Mouse (Mus musculus) MEL (cell line): ENCODE data around the gene Prickle2. TPM values are rescaled to one million over a fixed set of nuclear protein-coding genes. Genes with fewer than 3 reads are reported as not detected.

Experiments used
- DNase-seq: peaks from one replicate; pipeline ENCODE4 v3.0.0; 2011; ENCODE audit warnings: low read depth, low spot score
- H3K27ac ChIP-seq: 2 replicates; pipeline ENCODE4 v1.5.1; 2012; ENCODE audit warnings: low read depth, mild to moderate bottlenecking, control low read depth, low read length, moderate library complexity; ENCODE audit not compliant: control insufficient read depth
- H3K27me3 ChIP-seq, 2 experiments: fragments of 150-350 bp in 1 of 2; sonication (generic) in 1 of 2; 2 replicates each; pipeline ENCODE4 v1.6.1; 2012; ENCODE audit warnings: low read length in 2 of 2, mild to moderate bottlenecking in 2 of 2, improper control_type of control experiment in 1 of 2, moderate library complexity in 1 of 2; ENCODE audit not compliant: insufficient read depth in 2 of 2, control insufficient read depth in 1 of 2
- H3K36me3 ChIP-seq, 2 experiments: 2 replicates each; pipeline ENCODE4 v1.6.1; 2012 to 2014; ENCODE audit warnings: low read length in 2 of 2, improper control_type of control experiment in 1 of 2, inconsistent platforms in 1 of 2, mild to moderate bottlenecking in 1 of 2; ENCODE audit not compliant: insufficient read depth in 2 of 2, control insufficient read depth in 1 of 2
- H3K4me1 ChIP-seq, 2 experiments: fragments of 150-350 bp in 1 of 2; sonication (generic) in 1 of 2; 2 replicates each; pipeline ENCODE4 v1.6.1; 2012; ENCODE audit warnings: low read length in 2 of 2, improper control_type of control experiment in 1 of 2, mild to moderate bottlenecking in 1 of 2; ENCODE audit not compliant: insufficient read depth in 2 of 2, control insufficient read depth in 1 of 2
- H3K4me3 ChIP-seq, 2 experiments: fragments of 150-350 bp in 1 of 2; sonication (generic) in 1 of 2; 2 replicates each; pipeline ENCODE4 v1.5.1; 2012; ENCODE audit warnings: low read depth in 2 of 2, low read length in 2 of 2, mild to moderate bottlenecking in 2 of 2, moderate library complexity in 2 of 2, control low read depth in 1 of 2, improper control_type of control experiment in 1 of 2; ENCODE audit not compliant: control insufficient read depth in 1 of 2, insufficient read depth in 1 of 2
- H3K79me2 ChIP-seq: 2 replicates; pipeline ENCODE4 v1.6.1; 2012; ENCODE audit warnings: mild to moderate bottlenecking, low read length, moderate library complexity; ENCODE audit not compliant: control insufficient read depth, poor library complexity, insufficient read depth
- H3K9ac ChIP-seq: 2 replicates; pipeline ENCODE4 v1.6.1; 2012; ENCODE audit warnings: low read depth, mild to moderate bottlenecking, control low read depth, low read length, moderate library complexity; ENCODE audit not compliant: control insufficient read depth, poor library complexity, severe bottlenecking
- H3K9me3 ChIP-seq: fragments of 150-350 bp; sonication (generic); replicated peaks from 2 replicates; pipeline ENCODE4 v1.6.1; 2012; ENCODE audit warnings: mild to moderate bottlenecking, low read length, improper control_type of control experiment, moderate library complexity; ENCODE audit not compliant: insufficient read depth
- CHD2 ChIP-seq: IDR thresholded peaks from 2 replicates; pipeline ENCODE4 v1.6.1; 2011; ENCODE audit warnings: low read length, improper control_type of control experiment
- CTCF ChIP-seq, 3 experiments: IDR thresholded peaks in 2 of 3; conservative IDR thresholded peaks in 1 of 3; 2 replicates each; pipeline ENCODE4 v1.5.1; 2011 to 2012; ENCODE audit warnings: low read length in 3 of 3, low read depth in 2 of 3, mild to moderate bottlenecking in 2 of 3, improper control_type of control experiment in 1 of 3, inconsistent platforms in 1 of 3, mixed read lengths in 1 of 3, moderate library complexity in 1 of 3; ENCODE audit not compliant: control insufficient read depth in 1 of 3, insufficient read depth in 1 of 3, poor library complexity in 1 of 3, severe bottlenecking in 1 of 3
- E2F4 ChIP-seq: IDR thresholded peaks from 2 replicates; pipeline ENCODE4 v1.6.1; 2011; ENCODE audit warnings: low read depth, low read length, improper control_type of control experiment, borderline replicate concordance
- ELF1 ChIP-seq: IDR thresholded peaks from 2 replicates; pipeline ENCODE4 v1.6.1; 2014; ENCODE audit warnings: low read depth, mild to moderate bottlenecking, inconsistent platforms, low read length, improper control_type of control experiment, moderate library complexity
- EP300 ChIP-seq, 2 experiments: IDR thresholded peaks; 2 replicates each; pipeline ENCODE4 v1.6.1; 2011; ENCODE audit warnings: improper control_type of control experiment in 2 of 2, low read length in 2 of 2, low read depth in 1 of 2, mild to moderate bottlenecking in 1 of 2
- GATA1 ChIP-seq: IDR thresholded peaks from 2 replicates; pipeline ENCODE4 v1.6.1; 2011; ENCODE audit warnings: low read depth, low read length, improper control_type of control experiment
- KAT2A ChIP-seq: conservative IDR thresholded peaks from 2 replicates; pipeline ENCODE4 v1.6.1; 2012; ENCODE audit warnings: low read depth, low read length, improper control_type of control experiment, inconsistent platforms
- MAX ChIP-seq: IDR thresholded peaks from 2 replicates; pipeline ENCODE4 v1.6.1; 2011; ENCODE audit warnings: low read length, improper control_type of control experiment
- MEF2A ChIP-seq: IDR thresholded peaks from 2 replicates; pipeline ENCODE4 v1.6.1; 2014; ENCODE audit warnings: low read depth, mild to moderate bottlenecking, inconsistent platforms, low read length, improper control_type of control experiment; ENCODE audit not compliant: poor library complexity, insufficient replicate concordance, severe bottlenecking; ENCODE audit errors: extremely low read depth
- MXI1 ChIP-seq: IDR thresholded peaks from 2 replicates; pipeline ENCODE4 v1.6.1; 2011; ENCODE audit warnings: mild to moderate bottlenecking, low read depth, low read length, improper control_type of control experiment
- MYB ChIP-seq: IDR thresholded peaks from 2 replicates; pipeline ENCODE4 v1.6.1; 2011; ENCODE audit warnings: mild to moderate bottlenecking, low read depth, low read length, improper control_type of control experiment
- MYC ChIP-seq: IDR thresholded peaks from 2 replicates; pipeline ENCODE4 v1.6.1; 2011; ENCODE audit warnings: low read depth, mild to moderate bottlenecking, low read length, improper control_type of control experiment, moderate library complexity
- NELFE ChIP-seq: IDR thresholded peaks from 2 replicates; pipeline ENCODE4 v1.6.1; 2011; ENCODE audit warnings: low read depth, low read length, improper control_type of control experiment
- POLR2A ChIP-seq, 2 experiments: IDR thresholded peaks; 2 replicates each; pipeline ENCODE4 v1.6.1; 2011 to 2012; ENCODE audit warnings: low read length in 2 of 2, mild to moderate bottlenecking in 2 of 2, control low read depth in 1 of 2, improper control_type of control experiment in 1 of 2, low read depth in 1 of 2, moderate library complexity in 1 of 2; ENCODE audit not compliant: control insufficient read depth in 1 of 2, insufficient read depth in 1 of 2, poor library complexity in 1 of 2
- POLR2AphosphoS5 ChIP-seq: IDR thresholded peaks from 2 replicates; pipeline ENCODE4 v1.6.1; 2012; ENCODE audit warnings: low read depth, borderline replicate concordance, mild to moderate bottlenecking, inconsistent platforms, low read length, moderate library complexity, mixed read lengths
- RAD21 ChIP-seq: IDR thresholded peaks from 2 replicates; pipeline ENCODE4 v1.6.1; 2011; ENCODE audit warnings: mild to moderate bottlenecking, low read depth, low read length, improper control_type of control experiment
- SMC3 ChIP-seq: IDR thresholded peaks from 2 replicates; pipeline ENCODE4 v1.6.1; 2011; ENCODE audit warnings: low read depth, low read length, improper control_type of control experiment
- TAL1 ChIP-seq: IDR thresholded peaks from 2 replicates; pipeline ENCODE4 v1.6.1; 2012; ENCODE audit warnings: mild to moderate bottlenecking, inconsistent platforms, low read length, moderate library complexity, mixed read lengths
- TBP ChIP-seq: IDR thresholded peaks from 2 replicates; pipeline ENCODE4 v1.8.0; 2011; ENCODE audit warnings: low read depth, low read length, improper control_type of control experiment
- UBTF ChIP-seq: IDR thresholded peaks from 2 replicates; pipeline ENCODE4 v1.6.1; 2012; ENCODE audit warnings: low read depth, mild to moderate bottlenecking, inconsistent platforms, low read length, improper control_type of control experiment, moderate library complexity, borderline replicate concordance; ENCODE audit not compliant: insufficient read depth
- USF1 ChIP-seq: IDR thresholded peaks from 2 replicates; pipeline ENCODE4 v1.6.1; 2014; ENCODE audit warnings: low read depth, mild to moderate bottlenecking, inconsistent platforms, low read length, improper control_type of control experiment, moderate library complexity
- USF2 ChIP-seq, 2 experiments: IDR thresholded peaks; 2 replicates each; pipeline ENCODE4 v1.6.1; 2011 to 2012; ENCODE audit warnings: improper control_type of control experiment in 2 of 2, low read length in 2 of 2, borderline replicate concordance in 1 of 2, inconsistent platforms in 1 of 2, low read depth in 1 of 2, mild to moderate bottlenecking in 1 of 2; ENCODE audit not compliant: insufficient read depth in 1 of 2
- ZC3H11A ChIP-seq: IDR thresholded peaks from 2 replicates; pipeline ENCODE4 v1.6.1; 2012; ENCODE audit warnings: low read depth, mild to moderate bottlenecking, inconsistent platforms, low read length, improper control_type of control experiment
- ZMIZ1 ChIP-seq: IDR thresholded peaks from 2 replicates; pipeline ENCODE4 v1.6.1; 2012; ENCODE audit warnings: low read depth, mild to moderate bottlenecking, inconsistent platforms, low read length, improper control_type of control experiment, moderate library complexity
- polyA plus RNA-seq, 2 experiments: library from polyadenylated mRNA; stranded (reverse) in 1 of 2; unstranded in 1 of 2; fragments of >175 nt in 1 of 2; fragments of >200 nt in 1 of 2; gene quantifications; 2 replicates each; pipeline versions ENCODE4 v1.2.1 to v1.2.4; 2012; ENCODE audit warnings: low replicate concordance in 2 of 2, low read depth in 1 of 2; ENCODE audit not compliant: insufficient read length in 2 of 2, insufficient read depth in 1 of 2, missing spikeins in 1 of 2
- total RNA-seq: library from RNA; depleted of rRNA; stranded (reverse); fragments of 300-350 nt; gene quantifications from 2 replicates; pipeline ENCODE4 v1.2.3, GENCODE M21; 2012

The Prickle2 gene
- total and polyA plus RNA-seq, 3 experiments = not detected

DNA sequence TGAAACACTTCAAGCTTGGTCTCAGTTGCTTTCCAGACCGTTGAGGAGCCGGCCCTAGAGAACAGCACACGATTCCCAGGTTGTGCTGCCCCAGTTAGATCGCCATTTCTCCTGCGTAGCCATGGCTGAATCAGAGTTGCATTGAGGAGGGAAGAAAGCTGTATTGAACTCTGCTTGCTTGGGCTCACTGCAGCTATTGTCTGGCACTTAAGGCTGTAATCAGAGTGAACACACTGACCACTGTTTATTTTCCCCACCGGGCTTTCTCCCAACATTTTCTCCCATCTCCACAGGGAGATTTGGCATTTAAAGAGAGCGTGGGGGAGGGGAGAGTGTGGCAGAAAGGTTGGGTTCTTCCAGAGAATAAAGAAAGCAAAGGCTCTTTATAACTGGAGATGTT lies 22.6 kb upstream of the Prickle2 start:
- H3K27me3 ChIP-seq = no peaks in the 10 kb centered on the region
- no peaks in the 10 kb centered on the region for H3K79me2 ChIP-seq
- no peak for DNase-seq
- no peak overlapping the region for H3K9ac ChIP-seq
- H3K9me3 ChIP-seq = no peaks in the 10 kb centered on the region
- no peaks in the 10 kb centered on the region for H3K4me1 ChIP-seq
- no peak overlapping the region for H3K27ac ChIP-seq
- TF ChIP-seq UBTF (no peak), USF1 (no peak), TBP (no peak), KAT2A (no peak), CHD2 (no peak), POLR2AphosphoS5 (no peak), ZC3H11A (no peak), MYB (no peak)
- TF ChIP-seq, all 39 proteins: peak for 0
- no peaks in the 10 kb centered on the region for H3K36me3 ChIP-seq
- H3K4me3 ChIP-seq = no peak overlapping the region

DNA sequence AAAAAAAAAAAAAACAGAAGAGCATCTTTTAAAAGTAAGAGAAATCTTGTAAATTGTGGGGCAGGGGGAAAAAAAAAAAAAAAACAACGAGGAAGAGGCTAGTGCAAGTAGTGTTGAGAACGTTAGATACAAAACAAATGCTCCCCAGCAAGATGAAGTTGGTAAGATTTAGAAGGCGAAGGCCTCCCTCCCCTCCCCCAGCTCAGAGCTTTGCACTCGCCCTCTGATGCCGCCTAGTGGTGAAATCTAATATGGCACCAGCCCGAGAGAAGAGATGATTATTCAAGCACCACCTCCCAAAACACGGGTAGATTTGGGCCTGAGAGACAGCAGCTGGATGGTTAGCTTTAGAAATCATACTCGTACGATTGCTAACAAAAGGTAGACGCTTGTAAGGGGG lies 22.1 kb upstream of the Prickle2 start:
- H3K9ac ChIP-seq = no peak overlapping the region

GRCm38 (mm10) chr6:92727351-92727986 lies 21.5 kb upstream of the Prickle2 start:
- Histone ChIP-seq H3K9ac (no peak overlapping the region), H3K27me3 (no peaks in the 10 kb centered on the region), H3K27ac (no peak overlapping the region), H3K36me3 (no peaks in the 10 kb centered on the region), H3K4me1 (no peaks in the 10 kb centered on the region), H3K4me3 (no peak overlapping the region), H3K9me3 (no peaks in the 10 kb centered on the region), H3K79me2 (no peaks in the 10 kb centered on the region)
- TF ChIP-seq CTCF (IDR thresholded peaks at IDR 0.05 in 2 of 3, conservative IDR thresholded peaks at IDR 0.05 in 1 of 3; ENCODE audit: control insufficient read depth in 1 of 3, insufficient read depth in 1 of 3, low read depth in 2 of 3, low read length in 3 of 3, poor library complexity in 1 of 3, severe bottlenecking in 1 of 3) (no peak), SMC3 (no peak), E2F4 (no peak), POLR2A (IDR thresholded peaks at IDR 0.05; ENCODE audit: control insufficient read depth in 1 of 2, insufficient read depth in 1 of 2, low read depth in 1 of 2, low read length in 2 of 2, poor library complexity in 1 of 2) (no peak), USF1 (no peak), ELF1 (no peak), MYC (no peak), MAX (no peak), NELFE (no peak), MEF2A (no peak), EP300 (IDR thresholded peaks at IDR 0.05; ENCODE audit: low read depth in 1 of 2, low read length in 2 of 2) (no peak), MYB (no peak), TAL1 (no peak)
- no peak for DNase-seq

More for the DNA sequence above, 22.1 kb upstream of the Prickle2 start:
- DNase-seq = peak; percentile 12
- no peaks in the 10 kb centered on the region for H3K79me2 ChIP-seq
- H3K9me3 ChIP-seq = no peaks in the 10 kb centered on the region
- TF ChIP-seq CTCF (IDR thresholded peaks at IDR 0.05 in 2 of 3, conservative IDR thresholded peaks at IDR 0.05 in 1 of 3; ENCODE audit: control insufficient read depth in 1 of 3, insufficient read depth in 1 of 3, low read depth in 2 of 3, low read length in 3 of 3, poor library complexity in 1 of 3, severe bottlenecking in 1 of 3) (peak; percentile 31 to 56 (median 41); a peak in 5 of 6 replicates), MXI1 (no peak), CHD2 (no peak), RAD21 (peak; percentile 4), USF2 (IDR thresholded peaks at IDR 0.05; ENCODE audit: borderline replicate concordance in 1 of 2, insufficient read depth in 1 of 2, low read depth in 1 of 2, low read length in 2 of 2) (no peak), GATA1 (no peak), SMC3 (peak; percentile 35), POLR2AphosphoS5 (no peak), ZMIZ1 (no peak)
- H3K4me3 ChIP-seq = no peak overlapping the region
- no peaks in the 10 kb centered on the region for H3K36me3 ChIP-seq
- no peaks in the 10 kb centered on the region for H3K4me1 ChIP-seq
- H3K27me3 ChIP-seq = no peaks in the 10 kb centered on the region
- H3K27ac ChIP-seq = no peak overlapping the region
